Mouse (Mus musculus): ENCODE measurements around the gene Mdfi.

The Mdfi gene

DNA sequence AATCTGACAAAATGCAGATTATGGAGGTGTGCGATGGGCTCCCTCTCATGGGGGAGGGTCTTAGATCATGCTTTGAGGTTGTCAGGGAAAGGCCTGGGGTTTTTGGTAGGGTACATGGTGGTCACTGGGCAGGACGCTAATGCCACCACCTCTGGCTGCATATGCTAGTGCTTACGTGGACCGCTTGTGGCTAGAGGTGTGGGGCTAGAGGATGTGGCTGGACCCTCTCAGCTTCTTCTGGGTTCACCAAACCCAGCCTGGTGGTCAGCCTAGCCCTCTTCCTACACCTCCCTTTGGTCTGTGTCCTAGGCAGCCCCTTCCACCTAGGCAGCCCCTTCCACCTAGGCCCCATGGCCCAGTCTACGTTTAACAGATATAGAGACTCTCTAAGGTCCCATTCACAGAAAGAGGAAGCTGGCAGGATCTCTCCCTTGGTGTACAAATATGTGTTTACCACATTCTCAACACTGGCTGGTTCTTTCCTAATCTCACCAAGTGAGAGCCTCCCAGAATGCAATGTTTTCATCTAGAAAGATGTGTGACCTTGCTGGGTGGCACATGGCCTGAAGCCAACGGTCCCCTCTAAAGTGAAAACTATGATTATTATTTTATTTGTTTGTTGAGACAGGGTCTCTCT, 68.0 kb downstream of the Mdfi start:
- no peak for DNase-seq (ENCODE audit: low spot score in 2 of 2)

DNA sequence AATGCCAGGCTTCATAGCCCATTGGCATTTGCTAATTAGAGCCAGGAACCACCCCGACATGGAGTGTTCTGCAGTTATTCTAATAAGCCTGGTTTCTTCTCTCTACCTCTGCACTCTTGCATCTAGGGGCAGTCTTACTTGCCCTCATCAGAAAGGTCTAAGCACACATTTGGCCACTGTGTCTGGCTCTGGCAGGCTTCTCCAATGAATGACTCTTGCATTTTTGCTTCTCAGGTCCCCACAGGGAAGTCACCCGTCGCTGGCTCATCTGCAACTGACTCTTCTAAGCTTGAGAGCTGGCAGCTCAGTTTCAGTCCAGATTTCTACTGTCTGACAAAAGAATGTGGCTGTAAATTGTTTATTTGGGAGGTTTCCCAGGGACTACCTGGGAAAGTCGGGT, 68.5 kb downstream of the Mdfi start:
- DNase-seq (ENCODE audit: low spot score in 2 of 2) = no peak

All from left cerebral cortex, adult 9 months (tissue).